Mouse (Mus musculus) layer of hippocampus, postnatal 25 days (tissue): ENCODE data around the gene Nfix. TPM values are rescaled to one million over a fixed set of nuclear protein-coding genes. Genes with fewer than 3 reads are reported as not detected.

Experiments used
- DNase-seq, 2 experiments: peaks; one replicate each; pipeline ENCODE4 v3.0.0; 2022; ENCODE audit warnings: mixed read lengths in 2 of 2, low spot score in 1 of 2; ENCODE audit errors: extremely low spot score in 1 of 2
- total RNA-seq, 2 experiments: library from RNA; stranded (reverse); gene quantifications; 2 replicates each; pipeline ENCODE4 v1.2.3; 2021

Nfix gene
- total RNA-seq, 2 experiments from 2014 or later: 406 to 477 TPM

- no peak for DNase-seq
Observed at GRCm38 (mm10) chr8:84798446-84799135, 1.6 kb downstream of the Nfix start.

- no peak for DNase-seq
Observed at GRCm38 (mm10) chr8:84797971-84798370, 2.2 kb downstream of the Nfix start.

GRCm38 (mm10) chr8:84797256-84797797 is 2.8 kb downstream of the Nfix start:
- no peak for DNase-seq

GRCm38 (mm10) chr8:84794486-84794885 is 5.7 kb downstream of the Nfix start:
- DNase-seq: no peak

- peak in 1 of 2 experiments; percentile 47 for DNase-seq
Observed at GRCm38 (mm10) chr8:84793791-84794485, 6.2 kb downstream of the Nfix start.

- DNase-seq: peak in 1 of 2 experiments; percentile 43
Observed at GRCm38 (mm10) chr8:84793134-84793533, 7.0 kb downstream of the Nfix start.

- DNase-seq: no peak
Observed at GRCm38 (mm10) chr8:84792429-84792947, 7.7 kb downstream of the Nfix start.

GRCm38 (mm10) chr8:84790537-84790936 is 9.6 kb downstream of the Nfix start:
- no peak for DNase-seq

GRCm38 (mm10) chr8:84789855-84790486 is 10.2 kb downstream of the Nfix start:
- peak in 1 of 2 experiments; percentile 60 for DNase-seq

GRCm38 (mm10) chr8:84789345-84789744 is 10.8 kb downstream of the Nfix start:
- DNase-seq: no peak

- DNase-seq: peak in 1 of 2 experiments; percentile 49
Observed at GRCm38 (mm10) chr8:84788896-84789295, 11.2 kb downstream of the Nfix start.

- DNase-seq: peak in 1 of 2 experiments; percentile 42
Observed at GRCm38 (mm10) chr8:84787523-84788302, 12.4 kb downstream of the Nfix start.

- DNase-seq: no peak
Observed at GRCm38 (mm10) chr8:84786801-84787467, 13.2 kb downstream of the Nfix start.

- DNase-seq: peak in 1 of 2 experiments; percentile 41
Observed at GRCm38 (mm10) chr8:84785756-84786677, 14.1 kb downstream of the Nfix start.

- DNase-seq: no peak
Observed at GRCm38 (mm10) chr8:84785506-84785755, 14.7 kb downstream of the Nfix start.

- no peak for DNase-seq
Observed at GRCm38 (mm10) chr8:84784681-84785505, 15.3 kb downstream of the Nfix start.

GRCm38 (mm10) chr8:84783919-84784581 is 16.1 kb downstream of the Nfix start:
- peak in 1 of 2 experiments; percentile 40 for DNase-seq
